Mouse (Mus musculus) splenic B cell, adult 2 months (primary cell): ENCODE data around the gene C530025M09Rik.

Experiments used
- DNase-seq: peaks from one replicate; pipeline ENCODE4 v3.0.0-alpha.2; 2011; ENCODE audit warnings: low read depth, low spot score
- H3K27me3 ChIP-seq: 2 replicates; pipeline ENCODE4 v1.6.1; 2012; ENCODE audit warnings: mild to moderate bottlenecking, low read length, moderate library complexity, mixed read lengths; ENCODE audit not compliant: control insufficient read depth, poor library complexity, insufficient read depth, severe bottlenecking
- H3K36me3 ChIP-seq: 2 replicates; pipeline ENCODE4 v1.6.1; 2012; ENCODE audit warnings: mild to moderate bottlenecking, low read length, moderate library complexity, mixed read lengths; ENCODE audit not compliant: control insufficient read depth, poor library complexity, insufficient read depth, severe bottlenecking

Gene C530025M09Rik

DNA sequence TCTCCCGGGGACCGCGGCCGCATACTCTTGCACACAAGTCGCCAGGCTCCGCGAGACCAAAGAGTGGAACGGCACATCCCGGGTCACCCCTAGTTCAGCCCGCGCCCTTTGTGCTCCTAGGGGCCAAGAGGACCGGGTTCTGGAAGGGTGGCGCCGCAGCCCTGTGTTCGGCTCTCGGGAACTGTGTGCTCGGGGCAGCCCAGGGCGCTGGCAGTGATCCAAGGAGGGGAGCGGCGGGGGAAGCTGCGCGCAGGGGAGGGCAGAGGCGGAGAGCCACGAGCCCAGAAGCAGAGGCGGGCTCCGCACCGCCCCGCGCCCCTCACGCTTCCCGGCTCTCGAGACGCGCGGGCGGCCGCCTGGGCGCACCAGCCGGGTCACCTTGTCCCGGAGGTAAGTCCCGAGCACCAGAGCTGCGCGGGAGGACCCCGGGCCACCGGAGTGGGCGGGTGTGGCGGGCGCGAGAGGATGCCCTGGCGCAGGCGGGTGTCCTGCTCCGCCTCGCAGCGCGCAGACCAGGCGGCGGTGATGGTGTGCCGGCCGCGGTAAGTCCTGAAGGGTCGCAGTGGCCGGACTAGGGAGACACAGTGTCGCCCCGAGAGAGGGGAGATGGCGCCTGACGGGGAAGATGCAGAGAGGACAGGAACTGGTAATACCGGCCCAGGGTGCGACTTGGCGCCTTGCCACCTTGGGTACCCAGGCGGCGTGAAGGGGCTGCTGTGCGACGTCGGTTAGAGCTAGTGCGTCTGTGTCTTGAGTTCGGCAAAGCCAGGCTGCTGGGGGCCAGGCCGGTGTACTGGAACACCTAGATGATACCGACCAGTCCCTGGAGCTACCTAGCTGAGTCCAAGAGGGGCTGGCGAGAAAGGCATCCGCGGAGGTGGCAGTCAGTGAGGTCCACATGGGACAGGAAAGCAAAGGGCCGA, at the start of gene C530025M09Rik:
Gene C530025M09Rik (minus strand): TSS at position 678 of the 923 bp plus-strand sequence.
- Histone ChIP-seq H3K36me3 (no peaks in the 10 kb centered on the region), H3K27me3 (no peaks in the 10 kb centered on the region; the same call in 1 of the 2 replicates)
- DNase-seq, result no peak

GRCm38 (mm10) chr2:149877954-149878353, 46.9 kb upstream of the C530025M09Rik start:
- H3K36me3 ChIP-seq, result no peaks in the 10 kb centered on the region
- DNase-seq, result no peak
- no peaks in the 10 kb centered on the region for H3K27me3 ChIP-seq

GRCm38 (mm10) chr2:149873346-149873745, 42.3 kb upstream of the C530025M09Rik start:
- DNase-seq, result no peak
- H3K36me3 ChIP-seq, result no peaks in the 10 kb centered on the region
- H3K27me3 ChIP-seq, result no peaks in the 10 kb centered on the region

GRCm38 (mm10) chr2:149872496-149872895, 41.5 kb upstream of the C530025M09Rik start:
- no peak for DNase-seq
- no peaks in the 10 kb centered on the region for H3K36me3 ChIP-seq
- H3K27me3 ChIP-seq, result no peaks in the 10 kb centered on the region

- no peaks in the 10 kb centered on the region for H3K36me3 ChIP-seq
- no peak for DNase-seq
- H3K27me3 ChIP-seq, result no peaks in the 10 kb centered on the region
These were observed 39.5 kb upstream of the C530025M09Rik start for GRCm38 (mm10) chr2:149870496-149870895.

DNA sequence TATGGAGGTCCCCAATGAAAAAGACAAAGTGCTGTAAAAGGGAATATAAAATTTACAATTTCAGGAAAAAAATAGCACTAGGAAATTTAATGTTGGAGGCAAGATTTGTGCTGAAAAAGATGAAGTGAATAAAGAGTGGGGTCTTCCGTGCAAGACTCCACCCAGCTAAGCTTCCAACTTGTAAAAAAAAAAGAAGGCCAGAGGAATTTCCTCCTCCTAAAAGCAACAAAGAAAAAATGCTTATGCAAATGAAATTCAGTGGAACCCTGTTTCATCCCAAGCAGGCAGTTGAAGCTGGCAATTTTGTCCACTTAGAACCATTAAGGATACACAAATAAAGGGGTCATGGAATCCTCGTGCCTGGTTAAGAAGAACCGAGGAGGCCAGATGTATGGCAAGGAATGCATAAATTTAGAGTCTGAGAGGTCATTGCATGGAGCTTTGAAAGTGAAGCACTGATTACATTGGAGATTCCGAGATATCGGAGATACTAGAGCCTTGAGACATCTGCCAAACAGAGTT, 35.0 kb upstream of the C530025M09Rik start:
- H3K27me3 ChIP-seq, result no peaks in the 10 kb centered on the region
- DNase-seq, result no peak
- H3K36me3 ChIP-seq, result no peaks in the 10 kb centered on the region

DNA sequence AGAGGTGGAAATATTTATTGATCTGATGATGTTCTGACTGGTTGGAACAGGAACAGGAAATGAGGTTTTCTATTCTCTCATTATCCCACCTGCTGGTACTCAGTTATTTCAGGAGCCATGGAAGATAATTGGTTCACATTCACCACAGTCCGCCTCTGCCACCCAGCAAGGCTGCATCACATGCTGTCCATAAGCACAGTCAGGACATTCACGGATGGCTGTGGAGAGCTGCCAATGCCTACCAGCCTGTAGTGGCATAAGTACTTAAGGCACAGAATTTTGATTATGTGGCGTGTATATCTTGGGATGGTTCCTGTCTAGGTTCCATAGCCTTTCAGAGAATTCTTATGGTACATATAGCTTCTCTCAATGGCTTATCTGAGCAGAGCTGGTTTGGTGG, 30.0 kb upstream of the C530025M09Rik start:
- H3K27me3 ChIP-seq, result no peaks in the 10 kb centered on the region
- no peaks in the 10 kb centered on the region for H3K36me3 ChIP-seq
- DNase-seq, result no peak

GRCm38 (mm10) chr2:149848778-149849177, 17.8 kb upstream of the C530025M09Rik start:
- Histone ChIP-seq H3K27me3 (no peaks in the 10 kb centered on the region), H3K36me3 (no peaks in the 10 kb centered on the region)
- DNase-seq, result no peak

- DNase-seq, result no peak
- Histone ChIP-seq H3K27me3 (no peaks in the 10 kb centered on the region), H3K36me3 (no peaks in the 10 kb centered on the region)
These were observed 13.6 kb upstream of the C530025M09Rik start for GRCm38 (mm10) chr2:149844575-149844974.

DNA sequence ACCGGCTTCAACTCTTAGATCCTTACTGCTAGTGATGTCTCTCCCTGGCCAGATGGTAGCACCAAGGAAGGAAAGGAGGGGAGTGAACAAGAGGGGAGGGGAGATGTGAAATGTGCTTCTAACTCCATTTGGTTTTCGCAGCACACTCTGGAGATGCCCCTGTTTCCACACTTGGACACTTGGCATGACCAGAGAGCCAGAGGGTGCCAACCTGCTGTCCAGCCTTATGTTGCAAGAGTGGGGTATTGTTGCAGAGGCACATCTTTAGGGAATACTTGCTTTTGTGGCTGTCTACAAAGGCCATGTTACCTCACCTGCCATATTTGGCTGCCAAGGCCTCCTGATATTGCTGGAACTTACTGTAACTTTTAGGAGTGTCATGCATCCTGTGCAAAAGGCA, 8.7 kb upstream of the C530025M09Rik start:
- DNase-seq, result no peak
- no peaks in the 10 kb centered on the region for H3K36me3 ChIP-seq

DNA sequence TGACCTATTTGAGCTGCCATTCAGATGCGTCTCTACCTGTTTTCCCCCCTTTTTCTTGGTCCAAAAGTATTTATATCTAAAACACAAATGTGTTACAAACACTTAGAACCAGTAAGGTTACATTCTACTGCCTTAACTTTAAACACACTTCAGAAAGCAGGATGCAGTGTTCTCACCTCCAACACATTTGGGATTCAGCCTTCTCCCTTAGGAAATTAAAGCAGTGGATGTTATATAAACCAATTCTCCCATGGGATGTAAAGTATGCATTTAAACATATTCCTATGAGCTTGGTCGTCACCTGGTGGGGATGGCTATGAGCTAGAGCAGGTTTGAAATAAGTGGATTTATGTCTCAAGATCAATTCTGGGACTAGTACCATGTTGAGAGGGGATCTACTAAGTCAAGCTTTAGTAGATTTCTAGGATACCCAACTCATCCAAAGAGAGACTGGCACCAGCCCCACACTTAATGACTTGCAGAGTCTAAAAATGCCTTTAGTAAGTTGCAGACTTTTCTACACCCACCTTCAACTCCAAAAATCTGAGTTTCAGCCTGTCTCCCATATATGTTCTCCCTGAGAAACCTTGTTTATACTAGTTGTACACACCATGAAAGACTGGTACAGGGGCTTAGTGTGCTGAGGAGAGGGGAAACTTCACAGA, 5.6 kb upstream of the C530025M09Rik start:
- H3K36me3 ChIP-seq, result no peaks in the 10 kb centered on the region
- H3K27me3 ChIP-seq, result no peaks in the 10 kb centered on the region
- no peak for DNase-seq

More for the DNA sequence above, 8.7 kb upstream of the C530025M09Rik start:
- no peaks in the 10 kb centered on the region for H3K27me3 ChIP-seq

- H3K36me3 ChIP-seq, result no peaks in the 10 kb centered on the region
- DNase-seq, result no peak
These were observed 4.1 kb upstream of the C530025M09Rik start for GRCm38 (mm10) chr2:149835091-149835490.

DNA sequence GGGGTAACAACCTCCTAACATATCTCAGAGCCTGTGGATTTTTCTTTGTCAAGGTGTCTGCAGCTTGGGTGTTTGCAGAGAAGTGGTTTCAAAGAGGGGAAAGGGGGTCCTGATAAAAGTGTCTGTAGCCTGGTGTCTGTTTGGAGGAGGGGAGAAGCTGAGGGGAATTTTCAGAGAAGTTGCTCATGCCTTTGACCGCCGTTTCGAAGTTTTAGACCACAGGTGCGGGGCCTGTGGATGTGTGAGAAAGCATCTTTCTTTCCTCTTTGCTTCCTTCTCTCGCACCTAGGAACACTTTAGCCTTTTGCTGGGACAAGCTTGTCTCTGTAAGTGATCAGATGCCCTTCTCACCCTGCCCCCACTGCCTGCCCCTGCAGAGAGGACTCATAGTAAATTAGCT, 1.3 kb upstream of the C530025M09Rik start:
- H3K36me3 ChIP-seq, result no peaks in the 10 kb centered on the region
- no peaks in the 10 kb centered on the region for H3K27me3 ChIP-seq
- no peak for DNase-seq

More at GRCm38 (mm10) chr2:149835091-149835490, 4.1 kb upstream of the C530025M09Rik start:
- no peaks in the 10 kb centered on the region for H3K27me3 ChIP-seq

GRCm38 (mm10) chr2:149831459-149832245, 639 bp upstream of the C530025M09Rik start:
- H3K36me3 ChIP-seq, result no peaks in the 10 kb centered on the region
- H3K27me3 ChIP-seq, result no peaks in the 10 kb centered on the region
- no peak for DNase-seq
